Mouse (Mus musculus) MEL (cell line): ENCODE measurements around the gene Herpud1.

ENCODE experiments used
- CTCF ChIP-seq, 3 experiments: IDR thresholded peaks in 2 of 3; conservative IDR thresholded peaks in 1 of 3; 2 replicates each; pipeline ENCODE4 v1.5.1; 2011 to 2012; ENCODE audit warnings: low read length in 3 of 3, low read depth in 2 of 3, mild to moderate bottlenecking in 2 of 3, improper control_type of control experiment in 1 of 3, inconsistent platforms in 1 of 3, mixed read lengths in 1 of 3, moderate library complexity in 1 of 3; ENCODE audit not compliant: control insufficient read depth in 1 of 3, insufficient read depth in 1 of 3, poor library complexity in 1 of 3, severe bottlenecking in 1 of 3
- JUND ChIP-seq: IDR thresholded peaks from 2 replicates; pipeline ENCODE4 v1.6.1; 2011; ENCODE audit warnings: low read depth, mild to moderate bottlenecking, improper control_type of control experiment, low read length
- NELFE ChIP-seq: IDR thresholded peaks from 2 replicates; pipeline ENCODE4 v1.6.1; 2011; ENCODE audit warnings: low read depth, low read length, improper control_type of control experiment
- POLR2A ChIP-seq, 2 experiments: IDR thresholded peaks; 2 replicates each; pipeline ENCODE4 v1.6.1; 2011 to 2012; ENCODE audit warnings: low read length in 2 of 2, mild to moderate bottlenecking in 2 of 2, control low read depth in 1 of 2, improper control_type of control experiment in 1 of 2, low read depth in 1 of 2, moderate library complexity in 1 of 2; ENCODE audit not compliant: control insufficient read depth in 1 of 2, insufficient read depth in 1 of 2, poor library complexity in 1 of 2
- SIN3A ChIP-seq: IDR thresholded peaks from 2 replicates; pipeline ENCODE4 v1.6.1; 2012; ENCODE audit warnings: low read length, improper control_type of control experiment, inconsistent platforms

DNA sequence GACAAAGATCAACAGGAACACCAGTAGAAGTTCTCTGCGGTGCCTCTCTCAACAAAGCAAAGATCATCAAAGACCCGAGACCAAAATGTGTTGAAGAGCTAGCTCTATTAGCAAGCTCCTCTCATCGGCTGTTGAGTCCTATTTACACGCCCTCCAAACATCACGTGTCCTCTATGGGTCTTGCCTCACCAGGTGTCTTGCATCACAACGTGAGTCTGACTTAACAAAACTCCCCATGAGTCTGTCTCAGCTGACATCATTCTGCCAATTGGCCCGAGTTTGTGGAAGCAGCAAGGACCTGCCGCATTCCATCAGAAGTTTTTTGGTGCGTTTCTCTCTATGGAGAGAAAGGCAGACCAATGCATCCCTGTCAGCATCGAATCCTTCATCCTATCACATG lies 41.7 kb downstream of the Herpud1 start:
- TF ChIP-seq NELFE (no peak), SIN3A (no peak), POLR2A (IDR thresholded peaks at IDR 0.05; ENCODE audit: control insufficient read depth in 1 of 2, insufficient read depth in 1 of 2, low read depth in 1 of 2, low read length in 2 of 2, poor library complexity in 1 of 2) (no peak), JUND (no peak), CTCF (IDR thresholded peaks at IDR 0.05 in 2 of 3, conservative IDR thresholded peaks at IDR 0.05 in 1 of 3; ENCODE audit: control insufficient read depth in 1 of 3, insufficient read depth in 1 of 3, low read depth in 2 of 3, low read length in 3 of 3, poor library complexity in 1 of 3, severe bottlenecking in 1 of 3) (no peak)
